Mouse (Mus musculus): ENCODE data around the gene 2700049A03Rik. TPM values are rescaled to one million over a fixed set of nuclear protein-coding genes. Genes with fewer than 3 reads are reported as not detected.

Gene 2700049A03Rik
- polyA plus RNA-seq, 1 experiment from 2014 or later, result 8.0 TPM

DNA sequence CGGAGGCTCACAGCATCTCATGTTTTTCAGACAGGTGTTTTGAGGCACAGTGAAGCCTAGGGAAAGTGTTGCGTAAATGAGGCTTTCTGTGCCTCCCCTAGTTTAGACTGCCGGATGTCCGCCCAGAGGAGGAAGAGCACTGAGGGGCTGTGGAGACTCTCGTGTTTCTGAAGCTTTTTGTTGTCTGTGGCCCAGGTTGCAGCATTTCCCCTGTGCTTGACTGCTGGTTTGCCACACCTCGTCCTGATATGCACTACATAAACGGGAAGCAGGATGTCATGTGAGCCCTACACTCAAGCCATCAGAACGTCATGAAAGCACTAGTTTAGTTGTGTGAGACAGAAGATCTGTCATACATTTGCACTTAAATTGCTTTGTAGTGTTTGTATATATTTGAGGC is 56.1 kb downstream of the 2700049A03Rik start:
- Histone ChIP-seq H3K9me3 (replicated peaks) (no peaks in the 10 kb centered on the region), H3K27me3 (replicated peaks) (no peaks in the 10 kb centered on the region), H3K9ac (no peak overlapping the region), H3K4me3 (no peak overlapping the region), H3K4me2 (no peak overlapping the region), H3K4me1 (no peaks in the 10 kb centered on the region), H3K27ac (no peak overlapping the region), H3K36me3 (peaks cover 76% of the 10 kb centered on the region)
- ATAC-seq, result no peak
- WGBS (ENCODE audit: insufficient replicate concordance), result 65% methylated on average over 8 of the region's 8 CpGs

DNA sequence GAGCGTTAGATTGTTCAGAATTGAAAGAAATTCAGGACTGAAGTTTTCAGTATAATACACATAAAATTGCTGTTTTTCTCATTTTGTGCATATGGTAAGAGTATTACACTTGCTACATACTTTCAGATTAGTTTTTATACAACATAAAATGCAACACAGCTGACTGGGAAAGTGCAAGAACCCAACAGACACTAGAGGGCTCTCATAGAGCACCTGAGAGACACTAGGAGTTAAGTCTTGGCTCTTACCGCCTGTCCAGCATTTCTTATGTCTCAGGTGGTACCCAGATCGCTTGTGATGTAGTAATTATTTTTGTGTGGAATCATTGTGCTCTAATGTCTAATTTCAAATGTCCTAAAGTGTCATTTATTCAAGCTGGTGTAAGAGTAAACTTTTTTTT is 61.0 kb downstream of the 2700049A03Rik start:
- ATAC-seq, result no peak
- Histone ChIP-seq H3K27ac (no peak overlapping the region), H3K4me2 (no peak overlapping the region), H3K36me3 (peaks cover 47% of the 10 kb centered on the region), H3K9ac (no peak overlapping the region), H3K4me3 (no peak overlapping the region), H3K4me1 (no peaks in the 10 kb centered on the region), H3K27me3 (replicated peaks) (no peaks in the 10 kb centered on the region), H3K9me3 (replicated peaks) (no peaks in the 10 kb centered on the region)
- WGBS (ENCODE audit: insufficient replicate concordance), result 72% methylated on average over 3 of the region's 3 CpGs

DNA sequence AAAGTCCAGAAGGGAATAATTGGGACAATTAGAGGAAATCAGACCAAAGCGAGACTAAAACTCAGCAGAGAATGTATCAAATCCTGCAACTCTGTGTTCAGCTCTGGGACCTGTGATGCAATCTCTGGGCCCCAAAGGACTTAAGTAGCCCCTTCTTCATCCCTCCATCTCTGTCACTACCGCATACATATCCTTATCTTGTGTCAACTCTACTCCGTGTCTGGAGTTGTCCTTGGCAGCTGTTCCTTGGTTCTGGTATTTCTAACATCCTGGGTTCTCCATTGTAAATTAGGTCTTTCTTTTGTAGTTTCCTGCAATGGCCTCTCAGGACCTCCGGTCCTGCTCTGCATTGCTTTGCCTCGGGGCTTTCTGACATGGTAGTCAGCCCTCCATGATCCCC is 65.1 kb downstream of the 2700049A03Rik start:
- Histone ChIP-seq H3K9me3 (replicated peaks) (no peaks in the 10 kb centered on the region), H3K4me3 (no peak overlapping the region), H3K27me3 (replicated peaks) (no peaks in the 10 kb centered on the region), H3K27ac (no peak overlapping the region), H3K36me3 (peaks cover 27% of the 10 kb centered on the region), H3K9ac (no peak overlapping the region), H3K4me1 (no peaks in the 10 kb centered on the region), H3K4me2 (no peak overlapping the region)
- 75% methylated on average over 5 of the region's 5 CpGs for WGBS (ENCODE audit: insufficient replicate concordance)
- no peak for ATAC-seq

DNA sequence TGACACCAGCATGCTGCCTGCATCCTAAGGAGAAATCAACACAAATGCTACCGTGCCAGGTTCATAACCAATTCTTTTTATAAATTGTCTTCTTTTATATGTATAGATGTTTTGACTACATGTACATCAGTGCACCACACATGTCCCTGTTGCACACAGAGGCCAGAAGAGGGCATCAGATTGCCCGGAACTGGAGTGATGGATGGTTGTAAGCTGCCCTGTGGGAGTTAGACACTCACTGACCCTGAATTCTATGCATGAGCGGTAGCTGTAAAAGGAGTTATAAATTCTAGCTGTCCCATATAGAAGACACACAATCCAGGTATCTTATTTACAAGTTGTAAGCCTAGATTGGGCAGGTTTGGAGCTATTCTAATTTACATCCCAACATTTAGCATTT is 67.7 kb downstream of the 2700049A03Rik start:
- H3K36me3 ChIP-seq, result peaks cover 24% of the 10 kb centered on the region
- no peaks in the 10 kb centered on the region for H3K27me3 ChIP-seq (replicated peaks)
- no peak overlapping the region for H3K4me3 ChIP-seq
- no peak overlapping the region for H3K9ac ChIP-seq
- H3K4me1 ChIP-seq, result no peaks in the 10 kb centered on the region
- no peaks in the 10 kb centered on the region for H3K9me3 ChIP-seq (replicated peaks)
- no peak for ATAC-seq
- H3K4me2 ChIP-seq, result no peak overlapping the region
- WGBS (ENCODE audit: insufficient replicate concordance), result 86% methylated on average over 3 of the region's 3 CpGs
- no peak overlapping the region for H3K27ac ChIP-seq

DNA sequence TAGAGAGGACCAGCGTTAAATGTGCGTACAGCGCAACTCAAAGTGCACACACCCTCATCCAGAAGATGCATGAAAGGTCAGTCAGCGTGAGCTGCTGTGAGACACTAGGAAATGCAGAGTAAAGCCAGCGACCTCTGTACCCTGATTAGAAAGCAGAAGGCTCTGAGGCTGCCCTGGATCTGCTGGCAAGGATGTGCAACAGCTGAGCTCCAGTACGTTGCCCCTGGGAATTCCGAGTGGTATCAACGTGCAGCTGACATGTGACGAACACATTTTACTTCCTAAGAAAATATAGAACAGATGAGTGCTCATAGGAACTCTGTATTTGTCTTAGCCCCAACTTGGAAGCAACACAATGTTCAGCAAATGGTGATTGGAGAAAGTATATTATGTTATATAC is 80.5 kb downstream of the 2700049A03Rik start:
- Histone ChIP-seq H3K27me3 (replicated peaks) (no peaks in the 10 kb centered on the region), H3K36me3 (peaks cover 52% of the 10 kb centered on the region), H3K4me3 (no peak overlapping the region), H3K9me3 (replicated peaks) (no peaks in the 10 kb centered on the region), H3K4me2 (no peak overlapping the region), H3K9ac (no peak overlapping the region), H3K27ac (no peak overlapping the region), H3K4me1 (no peaks in the 10 kb centered on the region)
- no peak for ATAC-seq
- WGBS (ENCODE audit: insufficient replicate concordance), result 82% methylated on average over 9 of the region's 9 CpGs

DNA sequence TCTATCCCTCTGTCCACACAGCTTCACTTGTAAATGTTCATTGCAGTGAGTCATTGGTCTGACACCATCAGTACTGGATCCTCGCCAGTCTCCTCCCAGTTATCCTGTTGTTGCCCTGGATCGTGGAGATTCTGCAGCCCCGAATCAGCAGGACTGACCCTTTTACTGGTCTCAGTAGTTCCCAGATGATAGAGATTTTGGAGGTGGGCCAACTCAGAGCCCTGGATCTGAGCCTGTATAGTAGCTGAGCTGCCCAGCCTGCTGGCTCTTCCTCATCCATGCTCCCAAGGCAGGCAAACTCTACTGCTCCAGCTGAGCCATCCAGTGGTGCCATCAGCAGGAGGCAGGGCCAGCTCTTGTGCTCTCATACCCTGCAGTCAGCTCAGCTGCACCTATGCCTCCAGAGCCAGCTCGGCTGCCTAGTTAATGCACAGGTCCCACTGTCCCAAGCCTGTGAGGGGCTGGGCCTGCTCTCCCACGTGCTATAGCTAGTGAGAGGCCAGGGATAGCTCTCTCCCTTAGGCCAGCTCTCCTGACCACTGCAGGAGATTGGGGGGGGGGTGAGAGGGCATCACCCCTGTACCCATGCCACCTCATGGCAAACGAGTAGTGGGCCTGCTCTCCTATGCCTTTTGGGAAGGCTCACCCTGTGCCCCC is 81.3 kb downstream of the 2700049A03Rik start:
- ATAC-seq, result no peak

DNA sequence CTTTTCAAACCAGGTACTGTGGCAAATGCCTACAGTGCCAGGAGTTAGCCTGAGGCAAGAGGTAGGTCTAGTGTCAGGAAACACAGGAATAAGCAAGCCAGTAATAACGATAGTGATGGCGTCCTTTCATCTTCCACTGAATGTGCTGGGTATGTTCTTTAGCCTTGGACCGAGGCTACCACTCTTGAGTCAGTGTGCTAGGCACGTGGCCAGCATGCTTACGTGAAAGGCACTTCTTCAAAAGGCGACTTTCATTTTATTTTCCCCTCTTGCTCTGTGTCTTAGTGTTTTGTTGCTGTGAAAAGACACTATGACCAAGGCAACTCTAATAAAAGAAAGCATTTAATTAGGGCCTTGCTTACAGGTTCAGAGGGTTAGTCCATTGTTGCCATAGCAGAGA is 86.1 kb downstream of the 2700049A03Rik start:
- Histone ChIP-seq H3K9me3 (replicated peaks) (no peaks in the 10 kb centered on the region), H3K36me3 (peaks cover 43% of the 10 kb centered on the region), H3K27ac (no peak overlapping the region), H3K9ac (no peak overlapping the region), H3K4me3 (no peak overlapping the region), H3K4me1 (peaks cover 2% of the 10 kb centered on the region), H3K4me2 (no peak overlapping the region), H3K27me3 (replicated peaks) (no peaks in the 10 kb centered on the region)
- 92% methylated on average over 6 of the region's 6 CpGs for WGBS (ENCODE audit: insufficient replicate concordance)
- ATAC-seq, result no peak

More for the DNA sequence above, 81.3 kb downstream of the 2700049A03Rik start:
- no peak overlapping the region for H3K4me2 ChIP-seq
- H3K9ac ChIP-seq, result no peak overlapping the region
- WGBS (ENCODE audit: insufficient replicate concordance), result 74% methylated on average over 6 of the region's 6 CpGs
- no peaks in the 10 kb centered on the region for H3K27me3 ChIP-seq (replicated peaks)
- H3K4me1 ChIP-seq, result no peaks in the 10 kb centered on the region
- H3K27ac ChIP-seq, result no peak overlapping the region
- peaks cover 59% of the 10 kb centered on the region for H3K36me3 ChIP-seq
- H3K9me3 ChIP-seq (replicated peaks), result no peaks in the 10 kb centered on the region
- H3K4me3 ChIP-seq, result no peak overlapping the region

DNA sequence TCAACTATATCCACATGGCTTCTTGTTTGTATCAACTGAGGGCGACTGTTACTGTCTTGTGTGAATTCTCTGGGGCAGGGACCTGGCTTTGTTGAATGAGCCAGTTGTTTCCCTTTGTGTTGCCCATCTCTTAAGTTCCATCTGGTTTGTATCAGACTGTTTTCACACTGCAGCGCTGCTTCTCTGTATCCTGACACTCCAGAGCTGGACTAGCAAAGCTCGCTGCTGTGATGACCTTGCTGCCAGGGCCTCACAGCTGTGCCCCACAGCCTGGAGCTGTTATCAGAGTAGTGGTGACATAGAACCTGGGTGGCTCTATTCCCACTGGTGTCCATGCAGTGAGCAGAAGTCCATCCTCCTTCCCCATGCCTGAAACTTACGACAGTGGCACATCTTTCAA is 91.1 kb downstream of the 2700049A03Rik start:
- Histone ChIP-seq H3K36me3 (peaks cover 13% of the 10 kb centered on the region), H3K9ac (no peak overlapping the region)
- WGBS (ENCODE audit: insufficient replicate concordance), result 61% methylated on average over 4 of the region's 4 CpGs

DNA sequence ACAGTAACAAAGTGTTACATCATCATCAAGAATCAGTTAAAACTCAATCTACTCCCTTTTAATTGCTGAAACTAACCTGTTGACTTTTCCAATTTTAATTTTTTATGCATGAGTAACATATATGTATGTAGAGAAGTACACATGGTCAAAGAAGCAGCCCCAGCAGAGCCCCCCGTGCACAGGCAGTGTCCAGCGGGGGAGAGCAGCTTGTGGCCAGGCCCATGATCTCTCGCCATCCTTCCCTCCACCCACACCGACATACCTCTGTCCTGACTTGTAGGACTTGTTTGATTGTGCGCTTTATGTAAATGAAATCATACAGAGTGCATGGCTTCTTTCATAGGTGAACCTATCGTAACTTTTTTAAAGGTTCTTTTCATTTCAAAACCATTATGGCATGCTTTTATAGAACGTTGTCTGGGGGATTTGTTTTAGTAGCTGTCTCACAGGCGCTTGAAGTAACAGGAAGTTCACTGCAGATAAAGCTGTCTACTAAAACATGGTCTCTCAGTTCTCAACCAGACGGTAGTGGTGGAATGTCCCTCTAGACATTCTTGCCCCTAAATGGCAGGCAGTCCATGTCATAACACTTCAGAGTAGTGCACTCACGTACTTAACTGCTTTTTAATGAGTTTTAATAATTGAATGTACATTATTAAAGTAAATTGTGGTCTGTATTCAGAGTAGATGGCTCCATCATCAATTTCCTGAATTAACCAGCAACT is 92.4 kb downstream of the 2700049A03Rik start:
- 41% methylated on average over 10 of the region's 10 CpGs for WGBS (ENCODE audit: insufficient replicate concordance)

More for the DNA sequence above, 91.1 kb downstream of the 2700049A03Rik start:
- Histone ChIP-seq H3K27ac (no peak overlapping the region), H3K4me2 (no peak overlapping the region), H3K9me3 (replicated peaks) (no peaks in the 10 kb centered on the region), H3K4me1 (peaks cover 8% of the 10 kb centered on the region), H3K4me3 (no peak overlapping the region), H3K27me3 (replicated peaks) (no peaks in the 10 kb centered on the region)
- ATAC-seq, result no peak

DNA sequence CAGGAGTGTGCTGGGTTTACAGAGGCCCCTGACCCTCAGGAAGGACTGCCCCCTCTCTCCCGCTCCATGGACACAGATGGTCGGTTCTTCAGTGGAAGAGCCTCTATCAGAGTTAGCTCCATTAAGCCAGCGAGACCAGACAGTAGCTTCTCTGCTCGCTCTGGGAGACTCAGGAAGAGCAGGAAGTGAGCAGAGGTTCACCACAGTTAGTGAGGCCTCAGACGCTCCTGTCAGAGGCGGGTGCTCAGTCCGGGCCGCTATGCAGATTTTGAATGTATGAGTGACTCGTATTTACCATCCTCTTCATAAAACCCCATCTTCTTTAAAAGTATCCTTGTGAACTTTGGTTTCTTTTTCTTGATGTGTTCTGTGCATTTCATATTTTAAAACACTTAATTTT is 94.9 kb downstream of the 2700049A03Rik start:
- Histone ChIP-seq H3K27me3 (replicated peaks) (no peaks in the 10 kb centered on the region), H3K4me1 (peaks cover 8% of the 10 kb centered on the region), H3K27ac (no peak overlapping the region), H3K4me2 (no peak overlapping the region), H3K4me3 (no peak overlapping the region), H3K9me3 (replicated peaks) (no peaks in the 10 kb centered on the region), H3K36me3 (peaks cover 4% of the 10 kb centered on the region; the same call in 1 of the 2 replicates), H3K9ac (no peak overlapping the region)
- WGBS (ENCODE audit: insufficient replicate concordance), result 52% methylated on average over 9 of the region's 9 CpGs
- ATAC-seq, result no peak

More for the DNA sequence above, 92.4 kb downstream of the 2700049A03Rik start:
- H3K4me3 ChIP-seq, result no peak overlapping the region
- H3K4me2 ChIP-seq, result no peak overlapping the region
- no peaks in the 10 kb centered on the region for H3K9me3 ChIP-seq (replicated peaks)
- peaks cover 8% of the 10 kb centered on the region for H3K4me1 ChIP-seq
- H3K9ac ChIP-seq, result no peak overlapping the region
- peaks cover 7% of the 10 kb centered on the region for H3K36me3 ChIP-seq
- H3K27ac ChIP-seq, result no peak overlapping the region
- ATAC-seq, result no peak
- H3K27me3 ChIP-seq (replicated peaks), result no peaks in the 10 kb centered on the region

DNA sequence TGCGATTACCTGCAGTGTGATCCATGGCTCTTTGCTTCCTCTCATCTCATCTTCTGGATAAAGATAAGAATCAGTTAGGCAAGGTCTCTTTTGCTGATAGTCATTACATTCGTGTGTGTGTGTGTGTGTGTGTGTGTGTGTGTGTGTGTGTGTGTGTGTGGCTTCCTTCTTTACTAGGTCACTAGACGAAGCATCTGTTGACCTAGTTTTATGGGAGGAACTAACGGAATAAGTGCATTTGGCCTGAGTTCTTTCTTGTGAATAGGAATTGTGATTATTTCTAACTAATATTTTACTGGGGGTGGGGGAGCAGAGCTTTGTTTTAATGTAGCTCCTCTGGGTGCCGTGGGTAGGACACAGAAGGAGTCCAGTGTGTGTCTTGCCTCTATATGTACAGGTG is 96.8 kb downstream of the 2700049A03Rik start:
- no peaks in the 10 kb centered on the region for H3K27me3 ChIP-seq (replicated peaks)
- no peak overlapping the region for H3K4me3 ChIP-seq
- no peak overlapping the region for H3K9ac ChIP-seq
- no peak for ATAC-seq
- H3K4me1 ChIP-seq, result no peaks in the 10 kb centered on the region
- no peaks in the 10 kb centered on the region for H3K9me3 ChIP-seq (replicated peaks)
- 73% methylated on average over 5 of the region's 5 CpGs for WGBS (ENCODE audit: insufficient replicate concordance)
- no peak overlapping the region for H3K27ac ChIP-seq
- peaks cover 4% of the 10 kb centered on the region; the same call in 1 of the 2 replicates for H3K36me3 ChIP-seq
- H3K4me2 ChIP-seq, result no peak overlapping the region

DNA sequence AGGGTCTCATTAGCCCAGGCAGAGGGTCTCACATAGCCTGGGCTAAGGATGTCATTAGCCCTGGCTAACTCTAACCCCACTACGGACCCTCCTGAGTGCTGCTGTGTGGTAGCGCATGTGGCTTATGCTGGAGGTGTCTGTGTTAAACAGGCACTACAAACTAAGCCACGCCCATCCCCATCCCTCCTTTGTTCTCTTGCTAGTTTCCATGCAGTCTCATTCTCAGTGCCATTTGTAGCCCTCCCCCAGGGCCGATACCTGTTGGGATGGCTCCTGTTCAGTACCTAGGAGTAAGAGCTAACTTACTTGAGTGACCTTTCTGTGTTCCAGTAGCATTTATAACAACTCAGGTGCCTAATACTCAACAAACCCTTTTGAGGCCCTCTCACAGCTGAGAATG is 100.4 kb downstream of the 2700049A03Rik start:
- Histone ChIP-seq H3K9me3 (replicated peaks) (no peaks in the 10 kb centered on the region), H3K4me1 (no peaks in the 10 kb centered on the region)
- ATAC-seq, result no peak

More for the DNA sequence above, 100.4 kb downstream of the 2700049A03Rik start:
- H3K4me3 ChIP-seq, result no peak overlapping the region
- no peaks in the 10 kb centered on the region for H3K27me3 ChIP-seq (replicated peaks)
- no peak overlapping the region for H3K9ac ChIP-seq
- H3K27ac ChIP-seq, result no peak overlapping the region
- WGBS (ENCODE audit: insufficient replicate concordance), result 85% methylated on average over 4 of the region's 4 CpGs
- H3K4me2 ChIP-seq, result no peak overlapping the region
- peaks cover 6% of the 10 kb centered on the region for H3K36me3 ChIP-seq
